Mouse (Mus musculus) kidney, postnatal 0 days (tissue): ENCODE data around the gene Psg19. TPM values are rescaled to one million over a fixed set of nuclear protein-coding genes. Genes with fewer than 3 reads are reported as not detected.
A peak's percentile ranks its signal among the peaks of the same experiment; 100 is the strongest.
"Not testable (repeated sequence)": the region's sequence is repeated elsewhere in the genome, so short reads cannot be mapped to it uniquely, and the experiment has no call there.

ENCODE experiments used
- ATAC-seq: fragments of 200-750 bp; cut with Nextera tagmentation; replicated peaks from 2 replicates; pipeline ENCODE4 v1.8.0; 2017; ENCODE audit warnings: low read depth, moderate number of reproducible peaks, moderate TSS enrichment, moderate library complexity; ENCODE audit not compliant: low FRiP score
- DNase-seq: peaks from one replicate; pipeline ENCODE4 v3.0.0-alpha.2; 2016; ENCODE audit warnings: low spot score
- H3K27ac ChIP-seq: fragments of 300-500 bp; sonication (generic); 2 replicates; pipeline ENCODE4 v1.5.1; 2014; ENCODE audit warnings: mild to moderate bottlenecking
- H3K27me3 ChIP-seq: fragments of 300-500 bp; sonication (generic); 2 replicates; pipeline ENCODE4 v1.6.1; 2014; ENCODE audit warnings: low read length, mixed read lengths; ENCODE audit not compliant: insufficient read depth
- H3K36me3 ChIP-seq: fragments of 300-500 bp; sonication (generic); 2 replicates; pipeline ENCODE4 v1.6.1; 2014; ENCODE audit warnings: low read length, mixed read lengths; ENCODE audit not compliant: insufficient read depth
- H3K4me1 ChIP-seq: fragments of 300-500 bp; sonication (generic); replicated peaks from 2 replicates; pipeline ENCODE4 v1.6.1; 2014; ENCODE audit warnings: antibody characterized with exemption, low read length, mixed read lengths; ENCODE audit not compliant: insufficient read depth
- H3K4me2 ChIP-seq: fragments of 300-500 bp; sonication (generic); 2 replicates; pipeline ENCODE4 v1.6.1; 2014; ENCODE audit warnings: mild to moderate bottlenecking, low read length, moderate library complexity, mixed read lengths
- H3K4me3 ChIP-seq: fragments of 300-500 bp; sonication (generic); replicated peaks from 2 replicates; pipeline ENCODE4 v1.5.1; 2014; ENCODE audit warnings: low read depth, low read length
- H3K9ac ChIP-seq: fragments of 300-500 bp; sonication (generic); 2 replicates; pipeline ENCODE4 v1.6.1; 2014; ENCODE audit warnings: low read depth, low read length
- H3K9me3 ChIP-seq: fragments of 300-500 bp; sonication (generic); replicated peaks from 2 replicates; pipeline ENCODE4 v1.6.1; 2016; ENCODE audit warnings: low read length, inconsistent platforms, mixed read lengths
- CTCF ChIP-seq: IDR thresholded peaks from 2 replicates; pipeline ENCODE4 v1.5.1; 2016; ENCODE audit warnings: antibody characterized with exemption, low read depth, mild to moderate bottlenecking, moderate library complexity
- WGBS: fragments of 180-500 bp; shearing (Covaris S2); extraction: QIAGEN DNeasy Blood & Tissue Kit; methylation state at CpG from one replicate; pipeline ENCODE4 v1.1.7; 2014; 5-methylcytosine and 5-hydroxymethylcytosine counted together
- polyA plus RNA-seq: library from polyadenylated mRNA; unstranded; fragments of >200 nt; fragmentation: Nextera tagmentation; extraction: Ambion mirVana; gene quantifications from 2 replicates; pipeline ENCODE4 v1.2.1, GENCODE M21; 2015

The Psg19 gene
- polyA plus RNA-seq, 1 experiment from 2014 or later, result not detected

DNA sequence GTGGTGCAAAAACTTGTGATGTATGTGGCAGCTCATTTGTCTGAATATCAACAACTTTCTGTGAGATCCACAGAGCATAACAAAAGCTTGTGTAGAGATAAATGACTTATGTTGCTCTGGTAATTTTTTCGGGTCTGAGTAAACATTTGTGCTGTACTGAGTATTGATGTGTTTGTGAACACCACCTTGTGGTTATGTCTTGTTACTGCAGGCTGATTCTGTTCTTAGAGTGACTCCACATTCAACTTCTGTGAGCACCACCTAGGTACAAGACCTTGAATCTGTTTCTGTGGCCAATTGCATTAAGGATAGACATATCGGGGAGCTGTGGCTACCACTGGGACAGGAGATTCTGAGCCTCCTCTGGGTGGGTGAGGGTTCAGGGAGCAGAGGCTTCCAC, 17.0 kb downstream of the Psg19 start:
- TF ChIP-seq CTCF, result peak; percentile 62
- H3K27me3 ChIP-seq, H3K4me2 ChIP-seq, H3K27ac ChIP-seq, H3K9ac ChIP-seq, H3K4me3 ChIP-seq, H3K36me3 ChIP-seq, H3K4me1 ChIP-seq, H3K9me3 ChIP-seq, ATAC-seq: not testable (repeated sequence)
- WGBS, result 42% methylated on average over 2 of the region's 2 CpGs
- DNase-seq, result peak; percentile 32

DNA sequence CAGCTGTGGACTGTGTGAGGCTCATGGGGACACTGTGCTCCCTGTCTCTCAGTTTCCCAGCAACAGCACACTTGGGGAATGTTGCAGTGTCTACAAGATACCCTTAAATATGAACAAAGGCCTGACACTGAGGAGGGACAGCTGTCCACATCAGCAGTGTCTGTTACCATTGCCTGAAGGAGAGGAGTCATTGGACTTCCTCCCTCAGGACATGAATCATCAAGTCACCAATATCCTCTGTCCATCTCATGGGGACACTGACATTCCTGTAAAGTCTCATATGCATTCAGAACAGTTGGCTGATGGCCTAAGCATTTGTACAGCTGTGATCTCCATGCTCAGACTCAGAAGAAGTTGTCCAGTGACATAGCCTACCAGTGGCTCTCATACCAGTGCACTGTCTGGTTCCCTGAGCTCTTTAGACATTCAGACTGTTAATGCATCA, 19.0 kb downstream of the Psg19 start:
- Histone ChIP-seq H3K4me2 (no peak overlapping the region), H3K9me3 (no peaks in the 10 kb centered on the region), H3K4me1 (no peaks in the 10 kb centered on the region), H3K27me3 (no peaks in the 10 kb centered on the region), H3K27ac (no peak overlapping the region), H3K9ac (no peak overlapping the region), H3K4me3 (no peak overlapping the region), H3K36me3 (no peaks in the 10 kb centered on the region)
- TF ChIP-seq CTCF, result no peak
- ATAC-seq (no peak), DNase-seq (peak; percentile 16)

DNA sequence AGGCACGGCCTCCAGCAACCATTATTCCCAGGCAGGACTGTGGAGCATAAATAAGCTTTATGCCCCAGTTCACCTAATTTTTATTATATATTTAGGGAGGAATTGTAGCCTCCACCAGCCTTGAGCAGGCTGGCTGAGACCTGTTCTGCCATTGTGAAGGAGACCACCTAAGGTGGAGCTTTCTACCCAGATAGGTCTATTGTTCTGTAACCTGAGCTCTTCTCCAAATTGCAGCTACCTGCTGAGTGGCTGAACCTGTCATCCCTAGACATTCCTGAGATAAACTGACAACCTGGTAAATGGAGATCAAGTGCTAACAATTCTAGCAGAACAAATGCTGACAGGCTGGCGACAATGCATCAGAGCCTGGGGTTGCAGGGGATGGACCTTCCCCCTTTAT, 35.4 kb downstream of the Psg19 start:
- H3K4me3 ChIP-seq, DNase-seq, ATAC-seq, H3K9me3 ChIP-seq, H3K4me2 ChIP-seq, H3K36me3 ChIP-seq, H3K27ac ChIP-seq, H3K27me3 ChIP-seq, H3K4me1 ChIP-seq, H3K9ac ChIP-seq: not testable (repeated sequence)
- WGBS, result no CpG with 5 or more reads among the region's 2 CpGs

DNA sequence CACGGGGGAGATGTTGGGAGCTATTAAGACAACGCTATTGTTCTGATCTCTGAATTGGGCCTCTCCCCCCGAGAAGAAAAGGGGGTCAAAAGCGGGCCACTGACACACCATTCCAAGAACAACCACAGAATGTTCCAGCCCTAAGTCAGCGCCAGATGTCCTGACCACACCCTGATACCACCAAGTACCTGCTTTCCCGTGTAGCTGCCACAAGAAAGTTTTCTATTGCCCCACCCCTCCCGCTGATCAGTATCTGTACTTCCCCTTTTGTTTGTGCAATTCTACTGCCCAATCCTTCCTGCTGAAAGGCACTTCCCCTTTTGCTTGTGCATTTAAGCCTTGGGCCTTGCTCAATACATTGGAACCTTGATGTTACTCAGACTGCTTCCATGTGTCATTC, 38.2 kb downstream of the Psg19 start:
- H3K4me2 ChIP-seq, H3K27me3 ChIP-seq, ATAC-seq, H3K4me3 ChIP-seq, DNase-seq, H3K36me3 ChIP-seq, H3K27ac ChIP-seq, H3K9me3 ChIP-seq, H3K9ac ChIP-seq, H3K4me1 ChIP-seq: not testable (repeated sequence)
- 84% methylated on average over 7 of the region's 7 CpGs for WGBS

DNA sequence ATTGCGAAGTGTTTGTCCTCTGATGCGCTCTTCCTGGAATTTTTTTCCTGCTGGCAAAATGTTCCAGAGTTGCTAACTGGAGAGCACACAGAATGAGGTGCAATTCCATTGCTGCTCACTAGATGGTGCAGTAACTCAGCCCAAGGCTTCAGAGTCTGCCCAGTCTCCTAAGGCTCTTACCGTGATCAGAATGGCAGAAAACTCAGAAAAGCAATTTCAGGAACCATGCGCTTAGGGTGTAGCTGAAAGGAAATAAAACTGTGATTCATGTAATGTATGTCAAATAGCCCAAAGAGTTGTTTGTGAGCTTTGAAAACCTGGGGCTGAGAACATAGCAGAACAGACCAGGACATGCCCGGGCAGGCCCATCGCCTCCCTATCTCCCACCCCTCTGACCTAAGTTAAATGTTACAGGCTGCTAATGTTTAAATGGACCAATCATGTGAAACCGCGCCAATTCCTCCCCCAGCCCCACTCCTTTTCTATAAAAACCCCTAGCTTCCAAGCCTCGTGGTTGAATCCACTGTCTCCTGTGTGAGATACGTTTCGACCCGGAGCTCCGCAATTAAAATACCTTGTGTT, 48.3 kb downstream of the Psg19 start:
- ATAC-seq, H3K9me3 ChIP-seq, H3K27ac ChIP-seq, H3K4me3 ChIP-seq, H3K4me1 ChIP-seq, H3K9ac ChIP-seq, H3K27me3 ChIP-seq, H3K4me2 ChIP-seq, H3K36me3 ChIP-seq: not testable (repeated sequence)
- 48% methylated on average over 11 of the region's 13 CpGs for WGBS
- peak; percentile 90 for TF ChIP-seq CTCF
- peak; percentile 86 for DNase-seq

DNA sequence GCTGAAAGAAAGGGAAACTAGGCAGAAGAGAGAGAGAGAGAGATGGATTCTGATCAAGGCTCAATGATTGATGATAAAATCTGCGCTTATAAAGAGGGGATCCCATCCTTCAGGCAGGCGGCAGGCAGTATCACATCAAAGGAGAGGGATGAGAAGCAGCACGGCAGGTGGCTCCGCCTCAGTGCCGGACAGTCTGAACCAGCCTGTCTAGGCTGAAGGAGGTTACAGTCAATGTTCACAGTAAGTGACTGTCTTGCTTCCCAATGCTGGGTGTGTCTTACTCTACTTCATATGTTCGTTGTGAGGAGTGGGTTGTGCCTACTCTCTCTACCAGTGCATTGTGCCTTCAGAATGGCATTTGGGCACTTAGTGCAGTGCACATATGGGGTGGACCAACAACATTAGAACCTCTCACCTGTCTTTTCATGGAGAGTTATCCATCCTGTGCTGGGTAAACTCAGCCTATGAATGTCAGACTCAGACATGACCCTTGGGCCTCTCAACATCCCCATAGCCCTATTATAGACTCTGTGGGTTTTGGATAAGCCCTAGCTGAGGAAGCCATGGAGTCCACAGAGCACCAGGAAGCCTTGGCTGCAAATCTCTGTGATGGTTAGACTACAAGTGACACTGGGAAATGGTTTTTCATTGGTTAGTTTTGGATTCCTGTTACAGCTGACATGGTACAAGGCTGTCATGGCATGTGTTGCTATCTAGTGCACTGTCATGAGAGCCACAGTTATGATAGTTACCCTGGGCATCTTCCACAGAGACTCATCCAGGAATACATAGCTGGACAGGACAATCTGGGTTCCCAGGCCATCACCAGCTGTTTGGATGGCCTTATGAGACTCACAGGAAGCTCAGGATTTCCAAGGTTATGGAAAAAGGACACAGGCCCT, 49.1 kb downstream of the Psg19 start:
- Histone ChIP-seq H3K9ac (no peak overlapping the region), H3K27ac (no peak overlapping the region), H3K27me3 (peaks cover 9% of the 10 kb centered on the region; the same call in 1 of the 2 replicates), H3K9me3 (no peaks in the 10 kb centered on the region), H3K4me3 (no peak overlapping the region), H3K4me1 (no peaks in the 10 kb centered on the region), H3K4me2 (no peak overlapping the region), H3K36me3 (no peaks in the 10 kb centered on the region)
- no peak for DNase-seq
- no peak for ATAC-seq
- no peak for TF ChIP-seq CTCF
- 14% methylated on average over 6 of the region's 6 CpGs for WGBS

DNA sequence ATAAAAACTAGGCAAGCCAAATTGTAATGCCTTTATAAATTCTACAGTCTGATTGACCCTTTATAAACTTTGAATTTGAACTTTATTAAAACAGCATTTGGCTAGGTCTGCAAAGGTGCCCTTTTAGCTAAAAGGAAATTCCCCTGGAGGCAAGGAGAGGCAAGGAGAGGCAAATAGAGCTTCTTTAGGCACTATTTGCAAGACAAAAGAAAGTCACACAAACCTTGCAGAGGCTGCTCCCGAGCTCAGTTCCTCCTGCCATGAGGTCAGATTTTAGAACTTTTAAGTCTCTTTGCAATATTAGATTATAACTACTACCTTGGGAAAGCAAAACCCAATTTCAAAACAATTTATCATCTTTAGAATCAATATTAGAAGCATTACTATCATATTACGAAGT, 50.9 kb downstream of the Psg19 start:
- not testable (repeated sequence) for ATAC-seq, H3K27me3 ChIP-seq, H3K4me1 ChIP-seq, H3K36me3 ChIP-seq, H3K27ac ChIP-seq, H3K9me3 ChIP-seq, H3K4me3 ChIP-seq, H3K4me2 ChIP-seq, DNase-seq, H3K9ac ChIP-seq
- 52% methylated on average over 2 of the region's 2 CpGs for WGBS
